Mouse (Mus musculus): ENCODE results near the gene Plod3.

GRCm38 (mm10) chr5:136950521-136950920, 36.3 kb upstream of the Plod3 start:
- TF ChIP-seq CTCF (IDR thresholded peaks at IDR 0.05; ENCODE audit: borderline replicate concordance, insufficient read depth, low read length), result no peak
- TF ChIP-seq POLR2A (IDR thresholded peaks at IDR 0.05; ENCODE audit: low read depth, low read length), result no peak

All from embryonic fibroblast, embryonic 13.5 days (primary cell).